Mouse (Mus musculus) cerebellum, adult 11-12 months (tissue): ENCODE measurements around the gene Fam71a.

Experiments used
- DNase-seq: peaks from one replicate; pipeline ENCODE4 v3.0.0; 2022

Fam71a gene

DNA sequence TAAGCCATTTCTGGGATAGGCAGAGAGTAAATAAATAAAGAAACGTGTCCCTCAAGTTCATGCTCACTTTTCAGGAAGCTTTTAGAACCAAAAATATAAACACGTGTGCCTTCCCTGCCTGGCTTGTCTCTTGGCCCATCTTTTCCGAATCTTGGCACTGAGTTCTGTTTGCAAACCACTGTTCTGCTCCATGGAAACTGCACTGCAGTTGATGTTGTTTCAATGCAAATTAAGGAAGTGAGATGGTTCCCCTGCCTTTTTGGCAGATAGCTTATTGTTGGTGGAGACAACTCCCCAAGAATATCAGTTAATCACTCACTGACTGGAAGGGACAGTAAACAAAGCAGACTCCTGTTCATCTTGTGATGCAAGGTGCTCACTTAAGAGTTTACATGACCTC, 41.9 kb downstream of the Fam71a start:
- DNase-seq, result no peak

DNA sequence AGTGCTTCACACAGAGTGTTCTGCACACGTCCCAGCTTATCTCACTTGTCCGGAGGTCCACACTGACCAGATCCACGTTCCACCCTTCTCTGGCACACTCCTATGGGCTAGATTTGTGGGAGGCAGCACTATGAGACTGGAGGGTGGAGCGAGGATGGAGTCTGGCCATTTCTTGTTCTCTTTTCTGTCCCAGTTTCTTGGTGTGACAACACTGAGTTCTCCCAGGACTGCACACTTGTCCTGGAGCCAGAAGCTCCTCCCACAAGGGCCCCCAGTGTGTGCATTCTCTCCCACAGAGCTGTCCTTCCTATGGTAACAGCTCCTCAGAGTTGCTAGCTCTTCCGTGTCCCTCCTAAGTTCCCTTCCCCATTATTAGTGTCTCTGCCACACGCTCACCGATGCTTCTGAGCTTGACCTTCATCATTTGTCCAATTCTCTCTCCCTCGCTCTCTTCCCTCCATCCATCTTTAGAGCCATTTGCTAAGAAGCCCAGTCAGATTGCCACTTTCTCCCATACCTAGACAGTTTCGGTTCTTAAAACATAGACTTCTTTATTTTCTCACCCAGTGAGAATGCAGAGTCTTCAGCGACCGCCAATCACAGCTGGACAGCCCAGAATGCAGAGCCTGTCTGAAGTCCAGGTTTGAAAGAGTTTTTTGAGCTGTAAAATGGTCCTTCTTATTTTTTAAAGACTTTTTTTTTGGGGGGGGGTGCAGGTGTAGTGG, 48.9 kb downstream of the Fam71a start:
- no peak for DNase-seq

- DNase-seq, result no peak
Measured at GRCm38 (mm10) chr1:191114868-191115267, 49.7 kb downstream of the Fam71a start.
